Mouse (Mus musculus) cerebellum, postnatal 25 days (tissue): Measurements from ENCODE around the gene Ang5.
A peak's percentile ranks its signal among the peaks of the same experiment; 100 is the strongest.
"Not testable (repeated sequence)": the region's sequence is repeated elsewhere in the genome, so short reads cannot be mapped to it uniquely, and the experiment has no call there.

Source experiments
- DNase-seq, 2 experiments: peaks; one replicate each; pipeline ENCODE4 v3.0.0; 2021; ENCODE audit warnings: mixed read lengths in 2 of 2

The Ang5 gene

DNA sequence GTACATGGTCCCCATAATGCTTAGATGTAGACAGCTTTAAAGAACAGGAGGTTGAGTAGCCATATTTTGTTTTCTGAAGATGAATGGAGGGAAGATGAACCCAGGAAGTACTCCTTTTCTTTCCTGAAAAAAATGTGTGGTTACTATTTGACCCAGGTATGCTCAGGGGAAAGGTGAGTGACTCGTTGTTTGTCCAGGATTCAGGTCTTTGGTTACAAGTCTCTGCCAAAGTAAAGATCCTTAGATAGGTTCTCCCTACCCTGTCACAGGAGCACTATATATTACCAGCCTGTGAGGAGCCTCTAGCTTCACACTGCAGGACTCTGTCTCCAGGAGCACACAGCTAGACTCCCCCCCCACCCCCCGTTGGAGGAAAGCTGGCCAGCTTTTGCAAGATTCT is at the start of gene Ang5:
TSS of gene Ang5 (plus strand) at position 301 of the 400 bp plus-strand sequence.
- not testable (repeated sequence) for DNase-seq

DNA sequence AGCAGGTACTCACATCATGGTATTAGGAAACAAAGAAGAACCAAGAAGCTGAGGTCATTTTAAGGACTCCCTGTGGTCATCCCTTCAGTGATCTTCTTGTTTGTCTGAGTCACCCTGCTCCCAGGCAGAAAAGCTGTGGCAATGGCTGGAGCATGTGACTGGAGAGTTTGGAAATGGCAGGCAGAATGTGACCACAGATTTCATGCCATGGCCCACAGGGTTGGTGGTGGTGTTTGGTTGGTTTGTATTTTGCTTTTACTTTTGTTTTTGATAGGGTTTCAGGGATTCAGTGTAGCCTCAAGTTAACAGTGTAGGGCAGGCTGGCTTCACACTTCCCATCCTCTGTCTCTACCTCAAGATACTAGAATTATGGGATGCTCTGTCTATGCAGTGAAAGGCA is 38.7 kb upstream of the Ang5 start:
- DNase-seq, result not testable (repeated sequence)

DNA sequence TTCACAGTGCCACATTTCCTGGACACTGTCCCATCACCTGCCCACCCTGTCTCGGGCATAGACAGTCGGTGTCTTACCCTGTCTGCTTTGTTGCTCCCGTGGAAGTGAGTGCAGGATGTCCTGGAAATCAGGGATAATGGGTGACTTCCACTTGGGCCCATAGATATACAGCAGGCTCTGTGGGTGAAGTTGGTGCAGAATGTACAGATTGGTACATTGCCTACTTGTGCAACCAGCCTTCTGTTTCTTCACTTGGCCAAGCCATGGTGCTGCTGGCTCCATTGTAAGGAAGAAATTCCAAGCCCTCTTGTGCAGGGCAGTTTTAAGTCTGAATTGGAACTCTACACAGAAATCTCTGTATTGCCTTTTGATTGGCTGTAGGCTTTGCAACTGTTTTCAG is 33.4 kb upstream of the Ang5 start, which contains the start of gene Ear10:
TSS of gene Ear10 (minus strand) at position 101 of the 400 bp plus-strand sequence.
- not testable (repeated sequence) for DNase-seq

DNA sequence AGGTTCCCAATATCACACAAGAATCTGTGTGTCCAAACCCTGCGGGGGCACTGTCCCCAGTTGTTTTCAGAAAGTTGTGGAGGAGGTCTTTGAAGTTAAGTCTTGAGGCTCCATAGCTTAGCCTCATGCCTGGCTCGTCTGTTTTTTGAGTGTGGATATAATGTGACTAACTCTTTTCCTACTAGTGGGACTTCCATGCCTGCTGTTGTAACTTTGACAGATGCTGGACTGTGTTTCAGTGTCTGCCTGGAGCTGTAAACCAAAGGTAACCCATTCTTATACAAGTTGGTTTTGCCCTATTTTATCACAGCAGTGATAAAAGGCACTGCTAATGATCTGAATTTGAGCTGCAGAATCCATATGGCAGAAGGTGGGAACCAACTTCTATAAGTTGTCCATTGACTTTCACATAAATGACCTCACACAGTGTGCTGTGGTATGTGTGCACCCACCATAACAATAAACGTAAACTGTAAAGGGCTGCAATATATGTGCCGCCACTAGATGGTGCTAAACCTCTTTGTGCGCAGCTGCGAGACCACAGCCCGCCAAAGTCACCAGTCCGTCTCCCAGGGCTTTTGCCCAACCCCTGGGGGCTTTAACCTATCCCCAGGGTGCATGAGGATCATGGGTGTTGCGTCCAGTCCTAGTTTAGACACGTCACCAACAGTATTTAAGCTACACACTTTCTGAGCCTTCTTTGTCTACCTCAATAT is 32.0 kb upstream of the Ang5 start, which contains the start of gene Gm8113:
TSS of gene Gm8113 (plus strand) at position 703 of the 716 bp plus-strand sequence.
- DNase-seq, result peak; percentile 32 to 61

DNA sequence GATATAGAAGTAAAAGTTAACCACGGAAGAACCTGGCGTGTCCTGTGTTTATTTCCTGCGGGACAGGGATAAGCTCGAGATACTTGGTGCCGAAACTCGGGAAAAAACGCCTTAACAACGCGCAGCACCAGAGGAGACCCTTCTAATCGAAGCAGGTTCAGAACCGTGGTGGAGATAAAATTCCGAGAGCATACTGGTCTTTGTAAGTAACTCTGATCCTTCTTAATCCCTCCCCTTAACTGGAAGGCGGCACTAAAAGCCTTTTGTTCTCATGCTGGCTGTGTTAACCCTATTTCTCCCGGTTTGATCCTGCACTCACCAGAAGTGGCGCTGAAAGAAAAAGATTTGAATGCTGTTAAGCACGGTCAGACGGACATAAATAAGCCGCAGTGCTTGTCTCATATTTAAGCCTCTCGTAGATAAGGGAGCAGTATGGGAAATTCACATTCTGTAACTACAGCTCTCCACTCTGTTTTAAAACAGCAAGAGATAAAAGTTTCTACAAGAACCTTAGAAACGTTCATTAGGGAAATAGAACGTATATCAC is 31.4 kb upstream of the Ang5 start:
- DNase-seq, result not testable (repeated sequence)

DNA sequence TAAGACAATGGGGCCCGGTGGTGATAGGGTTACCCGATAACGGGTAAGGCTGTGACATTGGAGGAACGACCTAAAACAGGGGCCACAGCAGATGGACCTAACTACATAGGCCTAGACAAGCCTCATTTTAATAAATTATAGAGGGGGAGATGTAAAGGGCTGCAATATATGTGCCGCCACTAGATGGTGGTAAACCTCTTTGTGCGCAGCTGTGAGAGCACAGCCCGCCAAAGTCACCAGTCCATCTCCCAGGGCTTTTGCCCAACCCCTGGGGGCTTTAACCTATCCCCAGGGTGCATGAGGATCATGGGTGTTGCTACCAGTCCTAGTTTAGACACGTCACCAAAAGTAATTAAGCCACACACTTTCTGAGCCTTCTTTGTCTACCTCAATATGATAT is 23.9 kb upstream of the Ang5 start:
- DNase-seq, result peak in 1 of 2 experiments; percentile 16

DNA sequence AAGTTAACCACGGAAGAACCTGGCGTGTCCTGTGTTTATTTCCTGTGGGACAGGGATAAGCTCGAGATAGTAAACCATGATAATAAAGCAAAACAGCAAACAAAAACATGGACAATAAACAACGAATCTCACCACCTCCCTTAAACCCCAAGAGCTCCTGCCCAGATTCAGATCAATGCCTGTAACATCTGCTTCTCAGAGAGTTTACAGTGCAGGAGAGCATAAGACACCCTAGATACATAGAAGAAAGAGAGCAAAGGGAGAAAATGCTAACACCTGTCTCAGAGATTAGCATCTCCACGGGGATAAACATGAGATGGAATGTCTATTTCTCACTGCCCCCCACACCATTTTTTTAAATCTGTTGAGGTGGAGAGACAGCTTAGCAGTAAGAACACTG is 23.5 kb upstream of the Ang5 start:
- DNase-seq, result not testable (repeated sequence)

DNA sequence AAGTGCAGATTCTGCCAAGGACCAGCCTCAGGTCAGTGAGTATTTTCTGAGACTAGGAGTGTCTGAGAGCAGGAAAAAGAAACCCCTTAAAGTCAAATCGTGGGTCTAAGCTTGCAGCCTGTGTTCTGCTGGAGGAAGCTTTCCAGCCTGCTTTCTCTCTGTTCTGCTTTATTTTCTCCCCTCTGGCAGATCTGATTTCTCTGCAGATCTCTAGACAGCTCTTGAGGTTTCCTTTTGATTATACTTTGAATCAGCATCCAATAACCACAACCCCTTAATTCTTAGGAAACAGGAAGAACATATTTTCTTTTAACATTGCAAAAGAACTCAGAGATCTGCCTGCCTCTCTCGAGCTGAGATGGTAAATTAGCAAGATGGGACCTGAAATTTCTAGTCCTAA is 3.5 kb upstream of the Ang5 start:
- DNase-seq, result not testable (repeated sequence)

DNA sequence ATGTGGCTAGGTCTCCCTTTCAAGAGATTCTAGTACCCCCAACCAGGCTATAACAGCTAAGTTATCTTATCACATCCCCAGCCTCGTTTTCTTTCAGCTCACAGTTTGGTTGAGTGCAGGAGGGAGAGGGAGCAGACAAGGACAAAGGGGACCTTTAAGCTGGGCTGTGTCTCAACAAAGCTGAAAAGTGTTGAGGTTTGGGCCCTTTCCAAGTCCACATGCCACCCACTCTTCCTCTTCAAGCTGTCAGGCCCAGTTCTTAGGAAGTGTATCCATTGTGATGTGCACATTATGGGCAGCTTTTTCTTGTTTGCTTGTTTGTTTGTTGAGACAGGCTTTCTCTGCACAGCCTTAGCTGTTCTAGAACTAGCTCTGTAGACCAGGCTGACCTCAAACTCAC is 1.8 kb upstream of the Ang5 start:
- DNase-seq, result not testable (repeated sequence)

DNA sequence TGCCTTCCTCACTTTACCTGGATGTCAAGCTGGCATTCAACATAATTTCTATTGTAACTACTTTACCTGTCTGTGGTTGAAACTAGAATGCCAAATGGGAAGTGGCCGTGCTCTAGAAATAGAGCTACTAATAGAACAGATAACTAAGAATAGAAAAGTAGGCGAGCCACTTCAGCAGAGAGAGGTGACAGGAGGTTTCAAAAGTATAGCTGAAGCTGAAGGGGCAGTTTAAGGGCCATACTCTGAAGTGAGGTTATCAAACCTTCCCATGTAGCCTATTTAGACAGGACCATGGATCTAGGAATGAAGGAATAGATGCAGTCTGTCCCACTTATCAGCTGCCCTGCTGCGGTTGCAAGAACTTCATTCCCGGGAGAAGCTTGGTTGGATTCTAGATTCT is 26.6 kb downstream of the Ang5 start:
- no peak for DNase-seq

DNA sequence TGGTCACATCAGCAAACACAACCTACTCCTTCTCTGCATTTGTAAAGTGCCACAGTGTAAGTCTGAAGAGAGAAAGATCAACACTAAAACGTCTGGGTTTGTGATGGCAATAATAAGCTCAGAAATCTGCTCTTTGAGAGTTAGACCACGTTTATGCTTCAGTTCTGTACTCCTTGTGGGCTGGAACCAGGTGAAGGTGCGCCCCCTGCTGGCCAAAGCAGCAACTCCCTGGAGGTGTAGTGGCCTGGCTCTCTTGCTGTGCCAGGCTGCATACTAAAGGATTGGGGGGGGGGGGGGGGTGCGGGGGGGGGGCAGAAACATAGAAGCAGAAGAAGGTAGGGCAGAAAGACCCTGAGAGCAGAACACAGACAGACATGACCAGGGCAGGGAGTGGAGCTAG is 27.0 kb downstream of the Ang5 start:
- peak; percentile 9 to 48 for DNase-seq

DNA sequence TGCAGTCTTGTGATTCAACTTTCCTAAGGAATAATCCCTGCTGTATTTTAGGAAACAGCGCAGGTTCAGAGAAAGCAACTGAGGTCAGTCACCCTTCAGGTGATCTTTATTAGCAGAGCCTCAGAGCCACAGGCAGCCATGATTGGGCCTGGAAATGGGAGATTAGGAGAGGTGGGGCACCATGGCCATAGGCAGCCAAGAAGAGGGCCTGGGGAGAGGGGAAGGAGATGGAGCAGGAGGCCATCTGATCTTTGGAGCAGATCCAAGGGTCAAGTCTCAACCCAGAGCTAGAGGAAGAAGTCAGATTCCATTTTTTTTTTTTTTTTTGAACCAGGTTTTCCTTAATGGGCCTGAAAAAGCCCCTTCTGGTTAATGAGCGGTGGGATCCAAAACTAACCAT is 29.3 kb downstream of the Ang5 start:
- DNase-seq, result no peak

DNA sequence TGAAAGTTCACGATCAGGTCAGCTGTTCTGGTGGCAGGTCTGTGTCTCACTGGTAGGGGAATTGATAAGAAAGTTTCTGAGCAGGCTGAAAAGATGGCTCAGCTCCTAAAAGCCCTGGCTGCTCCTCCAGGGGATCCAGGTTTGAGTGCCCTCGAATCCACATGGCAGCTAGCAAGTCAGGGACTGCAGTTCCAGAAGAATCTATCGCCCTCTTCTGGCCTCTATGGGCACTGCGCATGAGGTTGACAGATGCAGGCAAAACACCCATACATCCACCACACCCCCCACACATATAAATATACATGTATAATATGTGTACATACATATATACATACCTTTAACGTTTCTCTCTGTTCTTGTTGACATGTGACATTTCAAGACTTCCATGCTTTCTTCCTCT is 30.5 kb downstream of the Ang5 start:
- peak; percentile 44 to 74 for DNase-seq

DNA sequence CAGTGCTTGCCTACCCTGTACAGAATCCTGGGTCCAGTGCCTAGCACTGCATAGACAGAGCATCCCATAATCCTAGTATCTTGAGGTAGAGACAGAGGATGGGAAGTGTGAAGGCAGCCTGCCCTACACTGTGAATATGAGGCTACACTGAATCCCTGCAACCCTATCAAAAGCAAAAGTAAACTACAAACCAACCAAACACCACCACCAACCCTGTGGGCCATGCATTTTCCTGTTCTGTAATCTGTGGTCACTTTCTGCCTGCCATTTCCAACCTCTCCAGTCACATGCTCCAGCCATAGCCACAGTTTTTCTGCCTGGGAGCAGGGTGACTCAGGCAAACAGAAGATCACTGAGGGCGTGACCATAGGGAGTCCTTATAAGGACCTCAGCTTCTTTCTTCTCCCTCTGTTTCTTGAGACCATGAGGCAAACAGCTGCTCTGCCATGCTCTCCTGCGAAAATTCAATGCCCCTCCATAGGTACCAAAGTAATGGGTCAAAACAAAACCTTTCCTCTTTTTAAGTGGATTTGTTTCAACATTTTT is 41.7 kb downstream of the Ang5 start:
- DNase-seq, result not testable (repeated sequence)

DNA sequence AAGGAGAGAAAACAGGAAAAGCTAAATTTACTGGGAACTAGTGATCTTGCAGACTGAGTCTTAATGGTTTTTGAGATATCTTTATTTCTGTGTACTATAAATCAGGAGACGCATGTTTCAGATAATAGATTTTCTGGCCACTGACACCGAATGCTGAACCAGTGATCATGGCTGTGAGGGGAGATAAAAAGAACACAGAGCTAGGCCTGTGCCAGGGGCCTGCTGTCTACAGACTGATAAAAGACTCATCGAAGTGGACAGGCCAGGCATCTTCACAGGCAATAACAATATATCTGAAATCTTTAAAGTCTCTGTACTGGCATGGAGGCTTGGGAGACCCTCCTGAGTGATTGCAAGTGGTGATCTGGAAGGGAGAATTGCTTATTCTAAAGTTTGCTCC is 44.7 kb downstream of the Ang5 start:
- DNase-seq, result no peak

DNA sequence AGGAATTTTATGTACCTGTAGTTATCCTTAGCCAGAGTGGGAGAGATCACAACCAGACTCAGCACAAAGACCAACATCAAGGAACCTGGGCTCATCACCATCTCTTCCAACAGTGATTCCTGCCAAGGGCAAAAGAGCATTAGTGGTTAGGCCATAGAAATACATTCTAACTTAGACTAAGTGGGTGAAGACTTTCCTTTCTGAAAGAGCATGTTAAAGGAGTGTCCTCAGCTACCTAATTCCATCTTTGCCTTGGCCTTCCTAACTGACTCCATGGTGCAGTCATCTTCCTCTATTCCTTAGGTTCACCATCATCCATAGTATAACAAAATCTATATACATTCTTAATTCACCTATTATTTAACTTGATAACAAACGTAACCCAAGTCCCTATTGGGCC is 45.3 kb downstream of the Ang5 start, which contains the start of gene Ang6:
TSS of gene Ang6 (minus strand) at position 101 of the 400 bp plus-strand sequence.
- DNase-seq, result no peak

DNA sequence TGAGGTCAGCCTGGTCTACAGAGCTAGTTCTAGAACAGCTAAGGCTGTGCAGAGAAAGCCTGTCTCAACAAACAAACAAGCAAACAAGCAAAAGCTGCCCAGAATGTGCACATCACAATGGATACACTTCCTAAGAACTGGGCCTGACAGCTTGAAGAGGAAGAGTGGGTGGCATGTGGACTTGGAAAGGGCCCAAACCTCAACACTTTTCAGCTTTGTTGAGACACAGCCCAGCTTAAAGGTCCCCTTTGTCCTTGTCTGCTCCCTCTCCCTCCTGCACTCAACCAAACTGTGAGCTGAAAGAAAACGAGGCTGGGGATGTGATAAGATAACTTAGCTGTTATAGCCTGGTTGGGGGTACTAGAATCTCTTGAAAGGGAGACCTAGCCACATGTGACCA is 51.2 kb downstream of the Ang5 start:
- DNase-seq, result not testable (repeated sequence)

DNA sequence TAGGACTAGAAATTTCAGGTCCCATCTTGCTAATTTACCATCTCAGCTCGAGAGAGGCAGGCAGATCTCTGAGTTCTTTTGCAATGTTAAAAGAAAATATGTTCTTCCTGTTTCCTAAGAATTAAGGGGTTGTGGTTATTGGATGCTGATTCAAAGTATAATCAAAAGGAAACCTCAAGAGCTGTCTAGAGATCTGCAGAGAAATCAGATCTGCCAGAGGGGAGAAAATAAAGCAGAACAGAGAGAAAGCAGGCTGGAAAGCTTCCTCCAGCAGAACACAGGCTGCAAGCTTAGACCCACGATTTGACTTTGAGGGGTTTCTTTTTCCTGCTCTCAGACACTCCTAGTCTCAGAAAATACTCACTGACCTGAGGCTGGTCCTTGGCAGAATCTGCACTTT is 52.8 kb downstream of the Ang5 start:
- not testable (repeated sequence) for DNase-seq
